Mouse (Mus musculus): ENCODE results near the gene Sh3bp5l.

- TF ChIP-seq CTCF (IDR thresholded peaks at IDR 0.05) (no peak), POLR2A (IDR thresholded peaks at IDR 0.05; ENCODE audit: insufficient read depth, low read depth, low read length) (no peak)
These were observed 48.0 kb upstream of the Sh3bp5l start for GRCm38 (mm10) chr11:58282518-58282917.

Measured in heart, adult 2 months (tissue).